Mouse (Mus musculus) midbrain, embryonic 11.5 days (tissue): ENCODE data around the gene Dicer1. TPM values are rescaled to one million over a fixed set of nuclear protein-coding genes. Genes with fewer than 3 reads are reported as not detected.
A peak's percentile ranks its signal among the peaks of the same experiment; 100 is the strongest.

ENCODE experiments used
- ATAC-seq: fragments of 200-750 bp; cut with Nextera tagmentation; 2 replicates; pipeline ENCODE4 v1.8.0; 2017; ENCODE audit warnings: moderate TSS enrichment, moderate library complexity; ENCODE audit not compliant: low FRiP score
- DNase-seq: peaks from one replicate; pipeline ENCODE4 v3.0.0; 2015; ENCODE audit warnings: low spot score; ENCODE audit errors: missing footprints
- H3K27ac ChIP-seq: fragments of 300-500 bp; sonication (generic); 2 replicates; pipeline ENCODE4 v1.5.1; 2014; ENCODE audit warnings: low read depth, low read length
- H3K27me3 ChIP-seq: fragments of 300-500 bp; sonication (generic); 2 replicates; pipeline ENCODE4 v1.6.1; 2014; ENCODE audit warnings: mild to moderate bottlenecking, low read length, moderate library complexity, mixed read lengths; ENCODE audit not compliant: control insufficient read depth, insufficient read depth
- H3K36me3 ChIP-seq: fragments of 300-500 bp; sonication (generic); 2 replicates; pipeline ENCODE4 v1.6.1; 2014; ENCODE audit warnings: mild to moderate bottlenecking, low read length, moderate library complexity, mixed read lengths; ENCODE audit not compliant: control insufficient read depth, insufficient read depth
- H3K4me1 ChIP-seq: fragments of 300-500 bp; sonication (generic); 2 replicates; pipeline ENCODE4 v1.6.1; 2014; ENCODE audit warnings: low read length; ENCODE audit not compliant: control insufficient read depth, insufficient read depth
- H3K4me2 ChIP-seq: fragments of 300-500 bp; sonication (generic); 2 replicates; pipeline ENCODE4 v1.6.1; 2014; ENCODE audit warnings: mild to moderate bottlenecking, moderate library complexity
- H3K4me3 ChIP-seq: fragments of 300-500 bp; sonication (generic); 2 replicates; pipeline ENCODE4 v1.5.1; 2014; ENCODE audit warnings: low read depth, low read length
- H3K9ac ChIP-seq: fragments of 300-500 bp; sonication (generic); 2 replicates; pipeline ENCODE4 v1.6.1; 2014; ENCODE audit warnings: low read length
- H3K9me3 ChIP-seq: fragments of 300-500 bp; sonication (generic); 2 replicates; pipeline ENCODE4 v1.6.1; 2016; ENCODE audit warnings: low read length; ENCODE audit not compliant: control insufficient read depth
- WGBS: fragments of 180-500 bp; shearing (Covaris S2); extraction: QIAGEN DNeasy Blood & Tissue Kit; methylation state at CpG from one replicate; pipeline ENCODE4 v1.1.7; 2014; 5-methylcytosine and 5-hydroxymethylcytosine counted together
- polyA plus RNA-seq: library from polyadenylated mRNA; unstranded; fragments of >200 nt; fragmentation: Nextera tagmentation; extraction: Ambion mirVana; gene quantifications from 2 replicates; pipeline ENCODE4 v1.2.1, GENCODE M21; 2014

Dicer1 gene
- polyA plus RNA-seq, 1 experiment from 2014 or later = 25.5 TPM

DNA sequence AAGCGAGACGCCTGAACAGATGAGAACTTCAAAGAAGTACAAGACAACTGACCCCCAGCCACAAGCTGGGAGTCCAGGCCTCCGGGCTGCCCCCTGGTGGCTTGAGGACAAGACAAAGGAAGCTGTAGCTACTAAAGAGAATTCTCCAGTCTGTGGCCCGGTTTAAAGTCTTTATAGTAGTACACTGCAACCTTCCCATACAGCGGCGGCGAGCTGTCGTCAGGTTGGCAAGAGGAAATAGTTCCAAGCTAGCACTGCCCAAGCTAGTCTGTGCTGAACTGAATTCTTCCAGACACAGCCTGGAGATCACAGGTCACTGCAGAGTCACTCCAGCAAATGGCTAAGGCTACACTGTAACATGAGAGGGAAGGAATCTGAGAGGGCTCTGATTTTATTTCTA, 52.0 kb downstream of the Dicer1 start:
- Histone ChIP-seq H3K27me3 (no peaks in the 10 kb centered on the region), H3K4me3 (no peak overlapping the region), H3K9ac (no peak overlapping the region), H3K27ac (no peak overlapping the region), H3K4me1 (no peaks in the 10 kb centered on the region), H3K36me3 (peaks cover 25% of the 10 kb centered on the region; the same call in 1 of the 2 replicates), H3K9me3 (no peaks in the 10 kb centered on the region), H3K4me2 (no peak overlapping the region)
- peak; percentile 94 for DNase-seq
- WGBS = 54% methylated on average over 8 of the region's 8 CpGs
- peak; percentile 40; the same call in 1 of the 2 replicates for ATAC-seq

DNA sequence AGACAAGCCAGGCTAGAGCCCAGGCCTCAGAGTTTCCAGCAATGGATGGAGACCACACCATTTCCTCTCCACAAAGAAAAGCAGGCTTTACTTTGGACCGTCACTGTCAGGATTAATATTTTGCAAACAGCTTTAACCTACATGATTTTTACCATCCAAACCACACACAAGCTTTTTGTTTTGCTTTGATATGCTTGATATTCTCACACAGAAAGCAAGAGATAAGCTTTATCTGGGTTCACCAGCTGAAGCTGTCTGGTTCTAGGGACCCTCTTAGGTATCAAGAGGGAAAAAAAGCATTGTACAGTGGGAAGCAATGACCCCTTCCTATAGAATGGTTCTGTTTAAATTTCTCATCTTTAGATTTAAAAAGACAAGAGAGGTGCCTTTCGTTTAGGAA, 56.2 kb downstream of the Dicer1 start:
- Histone ChIP-seq H3K4me3 (no peak overlapping the region), H3K36me3 (peaks cover 16% of the 10 kb centered on the region; the same call in 1 of the 2 replicates), H3K9ac (no peak overlapping the region), H3K9me3 (no peaks in the 10 kb centered on the region), H3K27ac (no peak overlapping the region), H3K4me2 (no peak overlapping the region), H3K4me1 (no peaks in the 10 kb centered on the region; the same call in 1 of the 2 replicates), H3K27me3 (no peaks in the 10 kb centered on the region)
- DNase-seq = no peak
- WGBS = 92% methylated on average over 2 of the region's 2 CpGs
- ATAC-seq = no peak

DNA sequence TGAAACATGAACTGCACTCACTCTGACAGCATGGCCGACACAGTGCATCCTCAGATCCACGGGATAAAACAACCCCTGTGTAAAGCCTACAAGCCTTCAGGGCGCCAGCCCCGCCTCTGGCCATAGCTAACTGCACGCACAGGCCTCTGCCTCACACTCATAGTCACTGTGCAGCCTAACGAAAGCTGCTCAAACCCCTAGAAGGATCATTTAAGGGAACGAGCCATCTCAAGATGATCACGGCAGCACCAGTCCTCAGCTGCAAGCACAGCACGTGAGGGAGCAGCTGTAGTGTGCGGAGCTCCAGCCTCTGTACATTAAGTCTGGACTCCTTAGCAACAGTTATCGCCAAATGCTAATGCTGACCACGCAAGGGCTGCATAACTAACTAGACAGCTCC, 58.9 kb downstream of the Dicer1 start:
- H3K4me2 ChIP-seq = no peak overlapping the region
- H3K9me3 ChIP-seq = no peaks in the 10 kb centered on the region
- no peak overlapping the region for H3K4me3 ChIP-seq
- no peak overlapping the region for H3K27ac ChIP-seq
- H3K27me3 ChIP-seq = no peaks in the 10 kb centered on the region
- H3K9ac ChIP-seq = no peak overlapping the region
- WGBS = 80% methylated on average over 12 of the region's 12 CpGs
- DNase-seq = no peak
- peaks cover 15% of the 10 kb centered on the region; the same call in 1 of the 2 replicates for H3K36me3 ChIP-seq
- ATAC-seq = peak; percentile 27; the same call in 1 of the 2 replicates
- H3K4me1 ChIP-seq = no peaks in the 10 kb centered on the region; the same call in 1 of the 2 replicates

DNA sequence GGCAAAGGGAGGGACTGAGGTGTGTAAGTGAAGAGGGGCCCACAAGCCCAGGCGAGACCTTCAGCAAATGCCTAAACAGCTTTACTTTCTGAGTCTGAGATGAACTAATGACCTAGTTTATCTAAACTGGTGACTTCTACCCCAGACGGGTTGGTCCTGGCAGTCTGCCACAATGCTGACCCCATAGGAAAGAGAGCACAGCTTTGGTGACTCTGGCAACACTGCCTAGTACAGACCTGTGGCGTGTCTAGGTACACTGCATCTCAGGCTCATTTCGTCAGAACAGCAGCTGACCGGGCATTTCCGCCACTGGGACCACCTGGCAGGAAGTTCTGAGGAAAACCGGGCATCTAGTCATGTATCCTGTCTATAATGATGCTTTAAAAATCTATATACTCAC, 61.3 kb downstream of the Dicer1 start:
- Histone ChIP-seq H3K9me3 (no peaks in the 10 kb centered on the region), H3K4me3 (no peak overlapping the region), H3K9ac (no peak overlapping the region), H3K4me1 (no peaks in the 10 kb centered on the region; the same call in 1 of the 2 replicates), H3K4me2 (no peak overlapping the region), H3K27ac (no peak overlapping the region), H3K36me3 (peaks cover 5% of the 10 kb centered on the region; the same call in 1 of the 2 replicates), H3K27me3 (no peaks in the 10 kb centered on the region)
- ATAC-seq = no peak
- DNase-seq = no peak
- WGBS = 90% methylated on average over 7 of the region's 7 CpGs

GRCm38 (mm10) chr12:104688870-104689269, 62.9 kb downstream of the Dicer1 start:
- H3K4me2 ChIP-seq = no peak overlapping the region
- H3K4me3 ChIP-seq = no peak overlapping the region
- H3K36me3 ChIP-seq = peaks cover 5% of the 10 kb centered on the region; the same call in 1 of the 2 replicates
- DNase-seq = no peak
- ATAC-seq = no peak
- WGBS = 94% methylated on average over 11 of the region's 11 CpGs
- H3K27me3 ChIP-seq = no peaks in the 10 kb centered on the region
- H3K4me1 ChIP-seq = no peaks in the 10 kb centered on the region; the same call in 1 of the 2 replicates
- H3K9ac ChIP-seq = no peak overlapping the region
- no peaks in the 10 kb centered on the region for H3K9me3 ChIP-seq
- no peak overlapping the region for H3K27ac ChIP-seq

- no peak overlapping the region for H3K9ac ChIP-seq
- ATAC-seq = no peak
- H3K27ac ChIP-seq = no peak overlapping the region
Observed at GRCm38 (mm10) chr12:104684411-104684931, 67.3 kb downstream of the Dicer1 start.

GRCm38 (mm10) chr12:104679819-104680132, 72.0 kb downstream of the Dicer1 start:
- Histone ChIP-seq H3K9me3 (peaks cover 3% of the 10 kb centered on the region; the same call in 1 of the 2 replicates), H3K27me3 (no peaks in the 10 kb centered on the region; the same call in 1 of the 2 replicates), H3K36me3 (no peaks in the 10 kb centered on the region), H3K4me2 (no peak overlapping the region), H3K27ac (no peak overlapping the region), H3K4me1 (peaks cover 15% of the 10 kb centered on the region), H3K9ac (no peak overlapping the region), H3K4me3 (no peak overlapping the region)
- DNase-seq (no peak), ATAC-seq (no peak)
- WGBS = 91% methylated on average over 8 of the region's 8 CpGs

More at GRCm38 (mm10) chr12:104684411-104684931, 67.3 kb downstream of the Dicer1 start:
- Histone ChIP-seq H3K27me3 (no peaks in the 10 kb centered on the region; the same call in 1 of the 2 replicates), H3K4me1 (peaks cover under 1% of the 10 kb centered on the region; the same call in 1 of the 2 replicates), H3K9me3 (peaks cover 3% of the 10 kb centered on the region; the same call in 1 of the 2 replicates), H3K4me3 (no peak overlapping the region), H3K4me2 (no peak overlapping the region), H3K36me3 (peaks cover 3% of the 10 kb centered on the region; the same call in 1 of the 2 replicates)
- WGBS = 79% methylated on average over 8 of the region's 8 CpGs
- no peak for DNase-seq

GRCm38 (mm10) chr12:104679121-104679818, 72.5 kb downstream of the Dicer1 start:
- no peak overlapping the region for H3K4me2 ChIP-seq
- peaks cover 3% of the 10 kb centered on the region; the same call in 1 of the 2 replicates for H3K9me3 ChIP-seq
- WGBS = 48% methylated on average over 26 of the region's 26 CpGs
- ATAC-seq = peak; percentile 60
- H3K9ac ChIP-seq = no peak overlapping the region
- no peaks in the 10 kb centered on the region for H3K36me3 ChIP-seq
- DNase-seq = no peak
- no peaks in the 10 kb centered on the region; the same call in 1 of the 2 replicates for H3K27me3 ChIP-seq
- no peak overlapping the region for H3K4me3 ChIP-seq
- peaks cover 15% of the 10 kb centered on the region for H3K4me1 ChIP-seq
- H3K27ac ChIP-seq = no peak overlapping the region; the same call in 1 of the 2 replicates

GRCm38 (mm10) chr12:104678462-104678861, 73.3 kb downstream of the Dicer1 start:
- ATAC-seq (peak; percentile 10; the same call in 1 of the 2 replicates), DNase-seq (peak; percentile 81)
- no peak overlapping the region for H3K4me2 ChIP-seq
- no peaks in the 10 kb centered on the region for H3K36me3 ChIP-seq
- H3K4me3 ChIP-seq = no peak overlapping the region
- 76% methylated on average over 13 of the region's 14 CpGs for WGBS
- H3K9me3 ChIP-seq = peaks cover 2% of the 10 kb centered on the region; the same call in 1 of the 2 replicates
- H3K27me3 ChIP-seq = no peaks in the 10 kb centered on the region; the same call in 1 of the 2 replicates
- H3K4me1 ChIP-seq = peaks cover 15% of the 10 kb centered on the region
- no peak overlapping the region for H3K27ac ChIP-seq
- no peak overlapping the region for H3K9ac ChIP-seq
